Mouse (Mus musculus) left cerebral cortex, adult 8-10 months (tissue): Measurements from ENCODE around the gene Chrm1. TPM values are rescaled to one million over a fixed set of nuclear protein-coding genes. Genes with fewer than 3 reads are reported as not detected.

ENCODE experiments used
- DNase-seq, 2 experiments: peaks; one replicate each; pipeline ENCODE4 v3.0.0; 2022; ENCODE audit warnings: low spot score in 2 of 2
- total RNA-seq, 4 experiments: library from RNA; stranded (reverse); gene quantifications; 2 replicates each; pipeline ENCODE4 v1.2.4; 2022

Gene Chrm1
- 100 to 1,000 TPM; 131 to 142 (median 136) TPM for total RNA-seq

DNA sequence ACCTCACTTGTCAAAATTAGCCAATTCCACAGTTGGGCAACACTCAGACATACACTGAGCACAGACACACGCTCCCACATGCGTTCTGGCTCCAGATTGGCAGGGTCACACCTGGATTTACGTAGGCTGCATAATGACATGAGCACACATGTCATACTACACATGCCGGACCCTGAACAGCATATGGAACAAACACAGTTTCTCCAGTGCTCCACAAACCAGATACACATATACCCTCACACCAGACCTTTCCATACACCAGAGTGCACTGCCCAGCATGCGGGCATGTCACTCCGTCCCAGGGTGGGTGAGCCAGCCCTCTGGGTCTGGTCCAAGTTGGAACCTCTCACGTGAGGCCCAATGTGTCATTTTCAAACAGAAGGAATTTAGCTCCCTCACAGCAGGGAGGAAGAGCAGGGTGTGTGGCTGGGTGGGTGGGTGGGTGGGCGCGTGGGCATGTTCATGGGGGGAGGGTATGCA, at the start of gene Chrm1:
Chrm1 (plus strand) TSS at position 430 of the 480 bp plus-strand sequence.
- peak in 1 of 2 experiments; percentile 66 for DNase-seq

- no peak for DNase-seq
Observed at GRCm38 (mm10) chr19:8614343-8614742, 49.2 kb upstream of the Chrm1 start.

DNA sequence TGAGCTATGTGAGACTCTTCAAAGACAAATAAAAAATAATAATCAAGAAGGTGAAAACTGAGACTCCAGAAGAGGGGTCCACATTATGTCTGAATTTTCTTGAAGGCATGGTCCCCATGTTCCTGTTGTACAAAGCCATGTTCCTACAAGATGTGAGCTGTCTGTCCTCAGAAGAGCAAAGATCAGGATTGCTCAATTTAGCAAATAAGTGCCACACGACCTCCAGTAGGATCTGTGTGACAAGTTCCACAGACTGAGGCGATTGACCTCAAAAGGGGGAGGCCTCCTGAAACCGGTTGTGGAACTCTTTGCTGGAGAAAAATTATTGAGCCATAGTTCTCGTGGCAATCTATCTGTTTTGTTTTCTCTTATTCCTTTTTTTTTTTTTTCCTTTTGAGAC, 47.3 kb upstream of the Chrm1 start:
- DNase-seq = no peak

GRCm38 (mm10) chr19:8617904-8618303, 45.7 kb upstream of the Chrm1 start, which contains the start of gene Slc22a6:
Gene Slc22a6 (plus strand): TSS chr19:8618039.
- no peak for DNase-seq

DNA sequence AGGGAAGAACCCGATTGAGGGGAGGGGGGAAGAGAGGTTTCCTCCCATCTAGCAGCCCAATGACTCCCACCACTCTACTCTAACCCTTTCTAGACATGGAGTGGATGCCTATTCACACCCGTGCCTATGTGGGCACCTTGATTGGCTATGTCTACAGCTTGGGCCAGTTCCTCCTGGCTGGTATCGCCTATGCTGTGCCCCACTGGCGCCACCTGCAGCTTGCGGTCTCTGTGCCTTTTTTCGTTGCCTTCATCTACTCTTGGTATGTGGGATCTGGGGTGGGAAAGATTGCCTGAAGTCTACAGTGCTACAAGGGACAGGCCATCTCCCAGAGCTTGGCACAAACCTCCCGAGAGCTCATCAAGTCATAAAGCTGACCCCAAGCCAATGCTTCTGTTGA, 42.5 kb upstream of the Chrm1 start:
- DNase-seq = no peak

DNA sequence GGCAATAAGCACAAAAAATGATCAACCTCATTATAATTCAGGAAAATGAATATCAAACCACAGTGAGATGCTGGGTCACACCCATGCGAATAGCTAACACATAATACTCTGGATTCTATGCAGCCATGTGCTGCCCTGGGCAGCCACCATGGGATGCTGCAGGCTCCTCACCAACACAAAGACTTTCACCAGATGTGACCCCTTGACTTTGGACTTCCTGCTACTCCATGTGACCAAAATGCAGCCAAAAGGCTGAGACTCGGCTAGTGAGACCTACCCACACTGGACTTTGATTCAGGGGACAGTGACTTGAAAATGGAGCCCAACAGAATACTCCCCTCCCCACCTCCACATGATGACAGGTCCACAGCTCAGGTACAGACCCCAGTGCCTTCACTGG, 33.3 kb upstream of the Chrm1 start:
- DNase-seq = no peak

DNA sequence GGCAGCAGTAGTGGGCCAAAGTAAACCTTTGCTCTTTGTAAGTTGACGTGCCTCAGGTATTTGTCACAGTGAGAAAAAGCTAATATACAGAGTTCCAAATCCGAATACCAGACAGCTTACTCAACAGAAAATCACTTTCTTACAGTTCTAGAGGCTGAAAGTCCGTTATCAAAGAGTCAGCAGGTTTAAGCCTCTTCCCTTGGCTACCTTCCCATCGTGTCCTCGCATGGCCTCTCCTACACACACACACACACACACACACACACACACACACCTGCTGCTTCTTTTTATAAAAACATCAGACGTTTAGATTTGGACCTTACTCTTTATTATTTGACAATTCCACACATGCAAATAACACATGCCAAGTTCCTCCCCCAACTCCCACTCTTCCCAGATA, 32.8 kb upstream of the Chrm1 start:
- no peak for DNase-seq

DNA sequence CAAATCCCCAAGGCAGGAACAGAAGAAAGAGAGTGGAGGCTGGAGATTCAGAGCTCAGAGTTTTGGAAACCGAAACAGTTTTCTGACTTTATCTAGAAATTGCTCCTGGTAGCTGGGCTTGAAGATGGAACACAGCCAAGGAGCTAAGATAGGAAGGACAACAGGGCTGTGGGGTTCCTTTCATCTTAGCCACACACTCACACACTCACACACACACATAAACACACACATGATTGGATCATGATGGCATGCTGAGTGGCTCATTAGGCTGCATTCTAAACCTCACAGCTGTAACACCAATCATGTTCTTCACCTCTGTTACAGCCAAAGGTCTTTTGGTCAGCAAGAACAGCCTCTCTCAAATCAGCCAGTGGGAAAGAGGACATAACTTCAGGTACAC, 31.6 kb upstream of the Chrm1 start:
- no peak for DNase-seq

GRCm38 (mm10) chr19:8642086-8642485, 21.5 kb upstream of the Chrm1 start:
- DNase-seq = no peak

GRCm38 (mm10) chr19:8646393-8646792, 17.2 kb upstream of the Chrm1 start:
- DNase-seq = no peak

DNA sequence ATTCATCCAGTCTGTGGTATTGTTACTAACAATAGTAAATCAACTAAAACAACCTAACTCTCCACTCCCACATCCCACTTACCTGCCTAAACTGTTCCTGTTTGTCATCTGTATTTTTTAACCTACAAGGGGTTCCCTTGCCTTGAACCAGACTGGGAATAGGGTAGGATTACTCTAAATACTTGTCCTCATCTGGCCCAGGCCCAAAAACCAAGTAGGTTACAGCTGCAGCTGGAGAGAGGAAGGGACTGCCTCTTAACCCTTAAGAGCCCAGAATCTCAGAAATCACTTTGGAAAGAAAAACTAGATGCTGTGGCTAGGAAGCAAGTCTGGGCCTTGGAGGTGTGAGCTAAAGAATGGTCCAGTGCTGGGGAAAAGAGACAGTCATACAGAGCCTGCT, 7.8 kb upstream of the Chrm1 start:
- no peak for DNase-seq

GRCm38 (mm10) chr19:8656341-8656740, 7.2 kb upstream of the Chrm1 start:
- DNase-seq = no peak

- DNase-seq = peak; percentile 69 to 84
Observed at GRCm38 (mm10) chr19:8661821-8662307, 1.7 kb upstream of the Chrm1 start.

- DNase-seq = peak; percentile 68 to 91
Observed at GRCm38 (mm10) chr19:8662337-8662736, 1.3 kb upstream of the Chrm1 start.

DNA sequence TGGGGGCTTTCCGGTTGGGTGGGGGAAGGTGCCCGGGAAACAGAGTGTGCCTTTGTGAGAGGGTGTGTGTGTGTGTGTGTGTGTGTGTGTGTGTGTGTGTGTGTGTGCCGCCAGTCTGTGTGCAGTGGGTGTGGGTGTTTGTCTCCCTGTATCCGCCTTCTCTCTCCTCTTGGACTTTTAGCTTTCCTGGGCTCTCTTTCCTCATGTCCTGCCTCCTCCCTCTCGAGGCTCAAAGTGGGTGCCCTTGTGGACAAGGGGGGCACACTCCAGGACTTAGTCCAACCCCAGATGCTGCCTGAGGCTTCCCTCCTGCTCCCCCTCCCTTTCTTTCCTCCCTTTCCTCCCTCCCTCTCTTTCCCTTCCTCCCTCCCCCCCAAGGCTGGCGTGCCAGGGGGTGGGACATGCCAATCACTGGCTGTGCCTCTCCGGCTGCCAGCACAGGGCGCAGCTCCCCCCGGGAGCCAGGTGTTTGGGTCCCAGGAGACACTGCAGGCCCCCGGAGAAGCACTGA, 377 bp downstream of the Chrm1 start:
- peak; percentile 71 to 73 for DNase-seq

- peak in 1 of 2 experiments; percentile 54 for DNase-seq
Observed at GRCm38 (mm10) chr19:8664859-8665258, 1.3 kb downstream of the Chrm1 start.

DNA sequence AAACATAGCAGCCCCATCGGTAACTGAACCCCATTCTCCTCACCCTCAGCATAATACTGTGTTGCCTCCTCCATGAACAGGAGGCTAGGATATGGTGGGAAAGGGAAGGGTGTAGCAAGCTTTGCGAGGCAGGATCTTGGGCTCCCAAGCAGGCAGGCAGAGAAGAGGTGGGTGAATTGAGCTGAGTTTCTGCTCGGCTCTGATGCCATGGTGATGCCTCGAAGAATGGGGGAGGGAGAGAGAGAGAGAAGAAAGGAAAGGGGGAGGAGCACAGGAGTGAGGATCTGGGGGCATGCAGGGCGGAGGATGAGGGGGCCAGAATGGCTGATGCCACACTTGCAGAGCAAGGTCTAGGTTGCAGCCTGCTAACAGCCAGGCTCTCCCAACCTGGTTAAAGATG, 2.2 kb downstream of the Chrm1 start:
- peak; percentile 54 to 62 for DNase-seq

- no peak for DNase-seq
Observed at GRCm38 (mm10) chr19:8672859-8673258, 9.3 kb downstream of the Chrm1 start.

GRCm38 (mm10) chr19:8673336-8674063, 9.9 kb downstream of the Chrm1 start:
- DNase-seq = no peak

DNA sequence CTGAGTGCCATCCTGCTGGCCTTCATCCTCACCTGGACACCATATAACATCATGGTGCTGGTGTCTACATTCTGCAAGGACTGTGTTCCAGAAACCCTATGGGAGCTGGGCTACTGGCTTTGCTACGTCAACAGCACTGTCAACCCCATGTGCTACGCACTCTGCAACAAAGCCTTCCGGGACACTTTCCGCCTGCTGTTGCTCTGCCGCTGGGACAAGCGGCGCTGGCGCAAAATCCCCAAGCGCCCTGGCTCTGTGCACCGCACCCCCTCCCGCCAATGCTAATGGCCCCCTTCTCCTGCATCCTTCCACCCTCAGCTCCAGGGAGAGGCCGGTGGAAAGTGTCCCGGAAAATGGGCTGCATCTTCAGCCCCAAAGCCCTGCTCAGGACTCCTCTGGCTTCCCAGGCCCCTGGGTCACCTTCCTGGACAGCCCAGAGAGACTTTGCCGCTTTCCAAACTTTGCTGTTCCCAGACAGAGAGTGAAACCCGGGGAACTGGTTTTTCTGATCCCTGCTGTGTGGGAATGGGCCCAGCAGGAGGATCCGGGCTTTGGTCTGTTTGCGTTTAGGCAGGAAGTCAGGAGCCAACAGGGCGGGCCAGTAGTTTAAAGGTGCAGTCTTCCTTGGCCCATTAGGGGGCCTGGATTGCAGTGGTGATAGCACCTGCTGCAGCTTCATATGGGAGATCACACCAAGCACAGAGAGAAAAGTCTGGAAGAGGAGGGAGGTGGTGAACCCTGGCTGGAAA, 15.6 kb downstream of the Chrm1 start:
- no peak for DNase-seq

DNA sequence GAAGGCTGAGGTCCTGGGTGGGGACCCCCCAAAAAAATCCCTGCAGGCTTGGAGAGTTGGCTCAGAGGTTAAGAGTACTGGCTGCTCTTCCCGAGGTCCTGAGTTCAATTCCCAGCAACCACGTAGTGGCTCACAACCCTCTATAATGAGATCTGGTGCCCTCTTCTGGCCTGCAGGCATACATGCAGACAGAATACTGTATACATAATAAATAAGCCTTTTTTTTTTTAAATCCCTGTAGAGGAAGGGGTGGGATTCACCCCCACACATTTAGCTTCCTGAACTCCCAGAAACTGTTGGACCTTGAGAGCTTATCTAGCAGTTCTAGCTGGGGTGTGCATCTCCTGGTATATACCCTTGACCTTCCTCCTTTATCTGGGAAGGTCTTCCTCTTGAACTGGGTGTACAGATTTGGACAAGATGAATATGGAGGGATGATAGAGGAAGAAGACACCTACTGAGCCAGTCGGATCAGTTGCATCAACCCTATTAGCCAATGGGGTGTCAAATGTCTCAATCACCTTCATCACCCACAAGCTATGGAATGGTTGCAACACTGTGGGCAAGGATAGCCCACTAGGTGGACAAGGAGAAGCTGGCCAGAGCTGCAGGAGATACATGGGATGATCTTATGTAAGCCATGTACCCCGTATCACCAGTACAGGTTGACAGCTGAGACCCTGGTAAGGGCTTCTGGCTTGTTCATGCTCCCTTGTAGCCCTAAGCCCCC, 18.2 kb downstream of the Chrm1 start:
- no peak for DNase-seq

DNA sequence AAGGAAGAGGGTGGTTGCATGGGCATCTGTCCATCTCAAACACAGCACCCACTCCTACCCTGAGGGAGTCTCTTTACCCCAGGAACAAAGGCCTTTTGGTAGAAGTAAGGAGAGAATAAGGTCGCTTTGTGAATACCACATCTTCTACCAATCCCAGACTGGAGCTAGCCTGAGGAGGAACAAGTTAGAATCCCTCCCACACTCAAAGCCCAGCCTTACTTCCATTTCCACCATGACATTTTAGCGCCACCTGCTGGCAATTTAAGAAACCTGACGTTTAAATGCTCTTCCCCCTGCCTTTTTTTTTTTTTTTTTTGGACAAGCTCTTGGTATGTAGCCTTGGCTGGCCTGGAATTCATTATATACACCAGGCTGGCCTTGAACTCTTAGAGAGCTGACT, 19.4 kb downstream of the Chrm1 start:
- no peak for DNase-seq
